Mouse (Mus musculus): ENCODE data around the gene Tnfrsf12a. TPM values are rescaled to one million over a fixed set of nuclear protein-coding genes. Genes with fewer than 3 reads are reported as not detected.

Tnfrsf12a gene
- polyA plus RNA-seq, 1 experiment from 2014 or later, result 9.4 TPM

- no peak for DNase-seq (ENCODE audit: low spot score)
Observed at GRCm38 (mm10) chr17:23681086-23681485, 3.8 kb upstream of the Tnfrsf12a start.

GRCm38 (mm10) chr17:23680336-23680735 is 3.1 kb upstream of the Tnfrsf12a start:
- no peak for DNase-seq (ENCODE audit: low spot score)

GRCm38 (mm10) chr17:23679127-23679835 is 2.0 kb upstream of the Tnfrsf12a start, which contains the start of gene Cldn6:
Cldn6 (plus strand) TSS chr17:23679249.
- DNase-seq (ENCODE audit: low spot score), result no peak

DNA sequence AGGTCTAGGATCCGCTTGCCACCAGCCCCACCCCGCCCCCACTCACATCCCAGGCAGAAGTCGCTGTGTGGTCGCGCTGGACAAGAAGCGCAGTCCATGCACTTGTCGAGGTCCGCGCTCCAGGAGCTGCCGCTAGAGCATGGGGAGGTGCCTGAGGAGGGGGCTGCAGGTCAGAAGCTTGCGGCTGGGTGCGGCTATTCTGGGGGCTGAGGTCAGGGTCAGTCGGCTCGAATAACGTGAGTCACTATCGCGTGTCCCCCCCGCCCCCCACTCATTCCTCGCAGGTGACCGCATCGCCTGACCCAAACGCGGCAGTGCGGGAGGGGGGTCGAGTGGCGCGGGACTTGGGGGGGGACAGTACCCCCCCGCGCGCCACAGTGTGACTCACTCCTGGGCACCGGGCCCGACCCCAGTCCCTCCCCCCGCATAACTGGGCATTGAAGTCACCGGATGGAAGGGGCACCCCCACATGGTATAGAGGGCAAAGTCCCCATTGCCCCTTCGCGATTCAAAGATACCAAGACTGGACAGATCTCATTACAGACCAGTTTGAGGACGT is 716 bp downstream of the Tnfrsf12a start:
- DNase-seq (ENCODE audit: low spot score), result peak; percentile 23

GRCm38 (mm10) chr17:23675564-23676281 is 1.5 kb downstream of the Tnfrsf12a start:
- DNase-seq (ENCODE audit: low spot score), result no peak

GRCm38 (mm10) chr17:23675127-23675526 is 2.1 kb downstream of the Tnfrsf12a start:
- no peak for DNase-seq (ENCODE audit: low spot score)

DNA sequence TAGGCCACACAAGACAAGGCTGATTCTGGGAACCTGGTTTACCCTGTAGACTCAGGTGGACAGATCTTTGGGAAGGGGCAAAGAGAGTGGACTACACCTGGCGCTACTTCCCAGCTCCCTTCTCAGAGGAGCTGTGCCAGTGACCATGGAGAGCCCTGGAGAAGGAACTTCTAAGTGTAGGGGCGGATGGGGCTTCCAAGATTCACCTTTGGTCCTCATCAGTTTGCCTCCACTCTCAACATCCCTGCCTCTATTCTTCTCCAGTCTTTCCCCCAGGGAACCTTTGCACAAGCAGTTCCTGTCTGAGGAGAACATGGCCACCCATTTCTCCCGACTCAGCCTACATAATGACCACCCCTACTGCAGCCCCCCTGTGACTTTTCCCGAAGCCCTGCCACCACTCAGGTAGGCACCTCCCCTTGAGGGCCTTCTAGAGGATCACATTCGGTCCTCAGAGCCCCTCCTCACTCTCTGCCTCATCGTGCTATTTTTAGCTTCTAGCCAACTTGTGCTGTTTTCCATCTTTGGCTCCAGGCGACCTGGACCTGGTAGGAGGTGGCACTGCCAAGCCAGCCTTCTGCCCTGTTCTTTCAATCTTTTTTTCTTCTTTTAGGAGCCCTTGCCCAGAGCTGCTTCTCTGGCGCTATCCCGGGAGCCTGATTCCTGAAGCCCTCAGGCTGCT is 2.9 kb downstream of the Tnfrsf12a start:
- no peak for DNase-seq (ENCODE audit: low spot score)

DNA sequence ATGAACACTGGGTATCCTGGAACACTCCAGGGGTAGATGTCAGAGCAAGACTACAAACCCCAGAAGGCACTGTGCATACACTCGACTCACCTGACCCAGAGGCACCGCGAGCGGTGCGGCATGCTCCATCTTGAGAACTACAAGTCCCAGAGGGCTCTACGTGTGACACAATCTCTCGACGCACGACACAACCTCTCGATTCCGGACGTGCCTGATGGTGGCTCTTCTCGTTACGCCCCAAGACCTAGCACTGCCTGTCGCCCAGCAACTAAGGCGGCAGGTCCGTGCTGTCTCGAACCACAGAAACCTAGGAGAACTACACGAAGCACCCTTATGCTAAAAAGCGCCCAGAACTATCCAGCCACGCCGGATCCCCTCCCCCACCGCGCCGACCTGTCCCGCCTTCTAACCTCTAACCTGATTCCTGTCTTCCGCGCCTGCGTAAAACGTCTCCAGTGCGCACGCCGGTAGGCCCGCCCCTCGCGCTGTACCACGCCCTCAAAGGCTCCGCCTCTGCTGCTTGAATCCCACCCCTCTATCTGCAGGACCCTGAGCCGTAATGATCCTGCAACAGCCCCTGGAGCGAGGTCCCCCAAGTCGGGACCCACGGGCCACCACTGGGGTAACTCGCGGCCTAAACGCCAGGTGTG is 3.7 kb downstream of the Tnfrsf12a start, which contains the start of the genes Hcfc1r1 and Thoc6:
Hcfc1r1 (plus strand) TSS at position 173 of the 650 bp plus-strand sequence.
Thoc6 (minus strand) TSS at position 459 of the 650 bp plus-strand sequence.
- DNase-seq (ENCODE audit: low spot score), result peak; percentile 96

GRCm38 (mm10) chr17:23672761-23673160 is 4.5 kb downstream of the Tnfrsf12a start:
- no peak for DNase-seq (ENCODE audit: low spot score)

- DNase-seq (ENCODE audit: low spot score), result no peak
Observed at GRCm38 (mm10) chr17:23671519-23671918, 5.7 kb downstream of the Tnfrsf12a start.

GRCm38 (mm10) chr17:23670516-23671074 is 6.7 kb downstream of the Tnfrsf12a start:
- DNase-seq (ENCODE audit: low spot score), result no peak

- no peak for DNase-seq (ENCODE audit: low spot score)
Observed at GRCm38 (mm10) chr17:23665511-23665910, 11.8 kb downstream of the Tnfrsf12a start.

- DNase-seq (ENCODE audit: low spot score), result peak; percentile 71
Observed at GRCm38 (mm10) chr17:23664556-23665021, 12.7 kb downstream of the Tnfrsf12a start.

DNA sequence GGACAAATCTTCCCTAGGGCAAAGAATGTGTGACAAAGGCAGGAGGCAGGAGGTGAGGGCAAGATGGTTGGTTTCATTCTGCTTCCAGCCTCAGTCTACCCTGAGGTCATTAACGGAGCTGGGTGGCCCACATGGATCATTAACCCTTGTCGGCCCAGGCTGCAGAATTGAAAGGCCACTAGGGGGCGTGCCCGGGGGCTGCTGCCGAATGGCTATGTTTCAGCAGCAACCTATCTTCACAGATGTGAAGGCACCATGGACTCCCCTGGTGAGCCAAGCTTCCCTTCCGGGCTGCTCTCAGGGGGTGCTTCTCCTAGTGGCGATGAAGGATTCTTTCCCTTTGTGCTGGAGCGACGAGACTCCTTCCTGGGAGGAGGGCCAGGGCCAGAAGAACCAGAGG is 15.7 kb downstream of the Tnfrsf12a start:
- DNase-seq (ENCODE audit: low spot score), result peak; percentile 30

DNA sequence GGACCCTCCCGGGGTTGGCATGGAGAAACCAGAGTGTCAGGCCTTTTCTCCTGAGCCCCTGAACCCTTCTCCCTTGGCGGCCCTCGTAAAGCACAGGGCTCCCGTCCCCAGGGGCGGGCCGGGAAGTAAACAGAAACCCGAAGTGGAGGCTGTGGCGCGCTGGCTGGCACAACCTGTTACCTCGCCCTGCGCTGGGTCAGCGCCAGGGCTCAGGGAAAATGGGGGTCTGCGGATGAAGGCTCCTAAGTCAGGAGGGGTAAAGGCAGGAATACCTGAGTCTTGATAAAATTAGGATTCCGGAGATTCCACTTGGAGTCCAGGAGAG is 16.4 kb downstream of the Tnfrsf12a start:
- no peak for DNase-seq (ENCODE audit: low spot score)

DNA sequence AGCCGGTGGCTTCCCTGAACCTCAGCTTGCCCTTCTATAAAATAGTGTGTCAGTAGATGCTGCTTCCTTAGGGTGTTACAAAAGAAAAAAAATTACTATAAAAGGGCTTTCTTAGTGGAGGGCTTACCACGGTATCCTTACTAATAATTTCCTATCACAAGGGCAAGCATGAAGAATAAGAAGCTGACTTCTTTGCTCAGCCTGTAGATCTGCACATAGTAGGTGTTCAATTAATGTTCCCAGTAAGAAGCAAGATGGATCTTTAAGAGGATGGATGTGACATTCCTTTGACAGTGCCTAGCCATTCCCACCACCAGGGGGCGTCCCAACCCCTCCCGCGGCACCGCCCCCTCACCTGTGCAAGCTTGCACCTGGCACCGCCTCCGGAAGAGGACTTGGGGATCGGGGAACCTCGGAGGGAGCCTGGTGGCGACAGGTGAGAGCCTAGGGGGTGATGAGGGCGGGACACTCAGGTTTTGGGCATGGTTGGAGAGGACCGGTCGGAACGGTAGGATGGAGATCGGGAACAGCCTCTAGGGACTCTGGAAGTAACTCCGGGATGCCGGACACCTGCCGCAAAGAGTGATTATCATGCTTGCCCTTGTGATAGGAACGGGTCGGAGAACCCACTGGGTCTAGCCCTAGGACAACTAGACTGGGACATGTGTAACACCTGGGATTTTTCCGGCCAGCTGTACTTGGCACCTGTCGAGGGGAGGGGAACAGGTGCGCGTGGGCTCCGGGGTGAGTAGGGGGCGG is 17.0 kb downstream of the Tnfrsf12a start, which contains the start of gene Bicdl2:
Bicdl2 (plus strand) TSS at position 390 of the 759 bp plus-strand sequence.
- DNase-seq (ENCODE audit: low spot score), result peak; percentile 26

DNA sequence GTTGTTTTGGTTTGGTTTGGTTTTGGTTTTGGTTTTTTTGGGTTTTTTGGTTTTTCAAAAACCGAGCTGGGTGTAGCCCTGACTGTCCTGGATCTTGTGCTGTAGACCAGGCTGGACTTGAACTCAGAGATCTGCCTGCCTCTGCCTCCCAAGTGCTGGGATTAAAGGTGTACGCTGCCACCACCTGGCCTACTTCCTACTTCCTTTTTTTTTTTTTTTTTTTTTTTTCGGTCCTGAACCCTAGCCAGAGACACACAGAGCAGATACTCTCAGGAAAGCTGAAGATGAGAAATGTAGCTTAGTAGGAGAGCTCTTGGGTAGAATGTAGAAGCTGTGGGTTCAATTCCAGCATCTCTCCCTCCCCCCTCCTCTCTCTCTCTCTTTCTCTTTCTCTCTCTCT is 18.8 kb downstream of the Tnfrsf12a start:
- no peak for DNase-seq (ENCODE audit: low spot score)

DNA sequence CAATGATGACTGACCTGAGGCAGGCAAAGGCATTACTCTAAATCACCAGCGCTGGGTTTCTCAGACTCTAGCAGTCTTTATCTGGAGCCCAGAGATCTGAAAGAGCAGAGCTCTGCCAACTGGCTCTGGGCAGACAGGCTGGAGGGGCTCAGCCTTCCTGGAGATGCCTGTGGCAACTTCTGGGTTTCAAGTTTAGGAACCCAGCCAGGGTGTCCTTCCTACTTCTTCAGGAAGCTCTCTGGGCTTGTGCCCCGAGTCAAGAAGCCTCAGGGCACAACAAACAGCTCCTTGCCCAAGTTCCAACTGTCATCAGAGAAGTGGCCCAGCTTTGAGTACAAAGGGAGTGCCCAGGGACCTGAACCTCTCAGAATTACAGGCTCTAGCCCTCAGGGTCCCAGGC is 22.9 kb downstream of the Tnfrsf12a start:
- DNase-seq (ENCODE audit: low spot score), result no peak

GRCm38 (mm10) chr17:23654001-23654400 is 23.3 kb downstream of the Tnfrsf12a start:
- no peak for DNase-seq (ENCODE audit: low spot score)

- no peak for DNase-seq (ENCODE audit: low spot score)
Observed at GRCm38 (mm10) chr17:23653324-23653723, 23.9 kb downstream of the Tnfrsf12a start.

All from thymus, postnatal 0 days (tissue).